Mouse (Mus musculus) small intestine, adult 2 months (tissue): ENCODE measurements around the gene Lrrc4c.

Experiments
- CTCF ChIP-seq: fragments of 200-500 bp; IDR thresholded peaks from 2 replicates; pipeline ENCODE4 v1.5.1; 2012; ENCODE audit warnings: low read depth, mild to moderate bottlenecking, control low read depth, inconsistent platforms, low read length, moderate library complexity, mixed read lengths; ENCODE audit not compliant: insufficient replicate concordance, insufficient read length; ENCODE audit errors: extremely low read depth
- POLR2A ChIP-seq: fragments of 200-500 bp; IDR thresholded peaks from 2 replicates; pipeline ENCODE4 v1.6.1; 2012; ENCODE audit warnings: low read depth, mild to moderate bottlenecking, control low read depth, inconsistent platforms, low read length, moderate library complexity

- TF ChIP-seq CTCF (no peak), POLR2A (no peak)
These were observed 726.0 kb downstream of the Lrrc4c start for GRCm38 (mm10) chr2:97044016-97044415.
